Mouse (Mus musculus): ENCODE results near the gene Nrg4.

Gene Nrg4

GRCm38 (mm10) chr9:55326515-55327233 lies at the start of gene Nrg4, which contains the start of gene Tmem266:
TSS of gene Nrg4 (minus strand) at chr9:55326844.
TSS of gene Tmem266 (plus strand) at chr9:55326913.
- peak; percentile 14 for DNase-seq (ENCODE audit: low spot score)

GRCm38 (mm10) chr9:55371908-55372307 lies 45.3 kb upstream of the Nrg4 start:
- no peak for DNase-seq (ENCODE audit: low spot score)

DNA sequence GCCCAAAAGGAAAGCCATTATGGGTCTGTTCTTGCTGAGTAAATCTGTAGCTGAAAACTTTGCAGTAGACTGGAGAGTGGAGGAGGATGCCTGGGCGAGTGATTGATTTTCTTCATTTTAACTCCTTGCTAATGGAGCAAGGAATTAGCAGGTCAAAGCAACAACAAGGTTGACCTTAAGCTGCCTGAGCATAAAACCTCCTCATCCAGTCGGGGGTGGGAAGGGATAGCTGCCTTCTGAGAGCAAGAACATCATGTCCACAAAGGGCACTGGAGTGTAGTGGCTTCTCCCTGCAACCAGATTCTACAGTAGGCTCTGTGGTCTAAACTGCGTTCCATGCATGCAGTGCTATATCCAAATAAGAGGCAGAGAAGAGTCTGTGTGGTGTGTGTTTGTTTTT lies 41.4 kb upstream of the Nrg4 start:
- DNase-seq (ENCODE audit: low spot score), result no peak

GRCm38 (mm10) chr9:55363707-55364106 lies 37.1 kb upstream of the Nrg4 start:
- DNase-seq (ENCODE audit: low spot score), result no peak

GRCm38 (mm10) chr9:55361969-55362368 lies 35.3 kb upstream of the Nrg4 start:
- no peak for DNase-seq (ENCODE audit: low spot score)

DNA sequence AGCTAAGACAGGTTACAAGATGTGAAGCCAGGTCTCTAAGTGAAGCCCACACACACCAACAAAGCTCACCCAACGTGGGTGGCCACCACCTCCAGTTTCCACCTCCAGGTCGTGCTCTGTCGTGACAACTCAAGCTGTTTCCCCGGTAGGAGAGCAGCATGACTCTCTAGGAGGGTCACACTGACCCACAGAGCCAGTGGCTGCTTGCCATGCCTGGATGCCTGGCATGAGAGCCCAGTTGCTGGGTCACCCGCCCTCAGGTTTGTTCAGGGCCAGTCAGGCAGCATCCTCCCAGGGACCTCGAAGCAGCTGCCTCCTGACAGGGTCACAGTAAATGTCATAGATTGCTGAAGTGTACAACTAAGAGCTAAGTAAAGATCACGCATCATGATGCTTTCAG lies 34.2 kb upstream of the Nrg4 start:
- no peak for DNase-seq (ENCODE audit: low spot score)

DNA sequence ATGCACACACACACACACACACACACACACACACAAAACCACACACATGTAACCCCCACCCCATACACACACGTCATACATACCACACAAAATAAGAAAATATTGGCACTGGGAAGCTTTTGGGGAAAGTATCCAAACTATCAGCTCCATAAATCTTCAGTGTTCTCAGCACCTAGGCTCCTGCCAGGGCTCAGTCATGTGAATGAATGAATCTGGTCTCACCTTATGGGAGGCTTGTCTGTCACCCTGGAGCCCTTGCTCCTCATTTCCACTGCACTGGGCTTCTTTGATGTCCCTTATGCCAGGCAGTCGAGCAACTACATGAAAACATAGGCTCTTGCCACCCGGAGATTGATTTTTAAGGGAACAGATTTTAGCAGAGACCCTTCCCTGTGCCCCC lies 33.7 kb upstream of the Nrg4 start:
- no peak for DNase-seq (ENCODE audit: low spot score)

DNA sequence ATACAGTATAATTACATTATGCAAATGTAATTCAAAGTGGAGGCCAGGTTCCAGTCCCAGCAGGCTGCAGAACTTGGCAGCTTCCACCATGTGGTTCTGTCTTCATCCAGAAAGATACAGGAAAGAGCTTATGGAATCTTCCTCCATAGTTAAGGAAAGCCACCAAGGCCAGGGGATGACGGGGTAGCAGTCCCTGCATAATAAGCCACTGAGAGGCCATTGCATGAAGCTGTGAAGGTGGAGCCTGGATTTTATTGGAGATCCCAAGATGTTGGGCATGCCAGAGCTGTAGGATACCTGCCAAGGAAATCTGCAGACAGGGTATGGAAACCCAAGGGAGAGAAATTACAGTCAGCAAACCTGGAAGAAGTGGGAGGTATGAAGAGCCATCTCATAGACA lies 30.5 kb upstream of the Nrg4 start:
- DNase-seq (ENCODE audit: low spot score), result no peak

GRCm38 (mm10) chr9:55355270-55355834 lies 28.7 kb upstream of the Nrg4 start:
- DNase-seq (ENCODE audit: low spot score), result no peak

DNA sequence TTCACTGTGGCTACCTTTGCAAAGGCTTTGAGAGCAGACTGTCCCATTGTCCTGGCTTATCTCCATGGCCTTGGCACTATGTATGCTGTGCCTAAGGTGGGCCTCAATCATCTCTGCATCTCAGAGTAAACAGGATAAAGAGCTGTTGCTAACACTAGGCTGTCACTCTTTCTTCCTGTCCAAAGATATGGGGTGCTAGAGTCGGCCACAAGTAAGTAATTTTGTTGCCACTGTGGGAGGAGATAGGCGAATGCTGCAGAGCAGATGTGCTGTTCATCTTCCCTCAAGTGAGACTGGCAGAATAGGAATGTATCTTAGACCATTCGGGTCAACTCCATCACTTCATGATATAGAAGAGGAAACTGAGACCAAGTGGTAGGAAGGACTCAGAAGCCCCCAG lies 28.0 kb upstream of the Nrg4 start:
- no peak for DNase-seq (ENCODE audit: low spot score)

DNA sequence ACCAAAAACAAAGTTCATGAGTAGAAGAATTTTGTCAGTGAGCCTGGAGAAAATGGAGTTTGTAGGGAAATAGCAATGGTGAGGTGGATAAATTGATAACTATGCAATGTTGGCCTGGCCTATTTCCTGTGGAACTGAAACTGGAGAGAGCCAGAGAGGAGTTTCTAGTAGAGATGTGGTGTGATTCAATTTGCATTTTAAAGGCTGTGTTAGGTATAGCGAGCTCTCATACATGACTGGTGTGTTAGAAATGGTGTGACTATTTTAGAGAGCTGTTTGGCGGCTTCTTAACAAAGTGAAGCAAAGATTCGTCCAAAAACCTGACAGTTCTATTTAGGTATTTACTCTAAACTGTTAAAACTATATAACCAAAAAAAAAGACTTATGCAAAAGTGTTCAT lies 22.0 kb upstream of the Nrg4 start:
- DNase-seq (ENCODE audit: low spot score), result no peak

DNA sequence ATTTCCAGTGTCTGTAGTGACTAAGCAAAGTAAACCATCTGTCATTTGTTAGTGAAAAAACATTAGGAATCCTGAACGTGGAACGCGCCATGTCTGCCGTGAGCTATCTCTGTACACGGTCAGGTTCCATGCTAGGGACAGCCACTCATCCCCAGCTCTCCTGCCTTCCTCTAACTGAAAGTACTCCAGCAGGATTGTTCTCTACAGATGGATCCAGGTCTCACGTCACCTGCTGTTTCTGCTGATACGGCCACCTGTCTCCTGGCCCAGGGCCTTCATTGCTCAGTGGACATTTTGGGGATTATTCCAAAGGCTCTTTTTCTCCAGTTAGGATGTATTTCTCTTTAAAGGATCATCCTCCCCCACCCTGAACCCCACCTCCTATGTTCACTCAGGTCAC lies 18.7 kb upstream of the Nrg4 start:
- DNase-seq (ENCODE audit: low spot score), result no peak

- DNase-seq (ENCODE audit: low spot score), result no peak
Observed at GRCm38 (mm10) chr9:55344165-55344564, 17.5 kb upstream of the Nrg4 start.

- DNase-seq (ENCODE audit: low spot score), result no peak
Observed at GRCm38 (mm10) chr9:55332949-55333348, 6.3 kb upstream of the Nrg4 start.

GRCm38 (mm10) chr9:55332476-55332875 lies 5.8 kb upstream of the Nrg4 start:
- DNase-seq (ENCODE audit: low spot score), result no peak

DNA sequence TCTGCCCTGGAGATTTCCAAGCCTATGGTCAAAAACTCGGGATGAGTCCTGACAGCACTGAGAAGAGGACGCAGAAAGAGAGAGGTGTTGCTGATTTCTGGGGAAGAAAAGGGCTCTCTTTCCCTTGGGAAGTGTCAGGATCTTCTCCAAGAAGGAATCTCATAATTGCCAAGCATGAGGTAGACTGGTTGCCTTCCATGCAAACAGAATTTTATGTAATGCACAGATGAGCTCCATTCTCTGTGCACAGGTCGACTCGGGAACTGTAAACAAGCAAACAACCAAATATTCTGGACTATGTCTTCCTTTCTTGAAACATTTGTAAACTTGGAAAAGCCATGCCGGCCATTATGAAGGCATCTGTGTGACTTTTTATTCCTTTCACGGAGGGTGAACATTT lies 2.8 kb upstream of the Nrg4 start:
- DNase-seq (ENCODE audit: low spot score), result no peak

GRCm38 (mm10) chr9:55328151-55328918 lies 1.7 kb upstream of the Nrg4 start:
- DNase-seq (ENCODE audit: low spot score), result no peak

DNA sequence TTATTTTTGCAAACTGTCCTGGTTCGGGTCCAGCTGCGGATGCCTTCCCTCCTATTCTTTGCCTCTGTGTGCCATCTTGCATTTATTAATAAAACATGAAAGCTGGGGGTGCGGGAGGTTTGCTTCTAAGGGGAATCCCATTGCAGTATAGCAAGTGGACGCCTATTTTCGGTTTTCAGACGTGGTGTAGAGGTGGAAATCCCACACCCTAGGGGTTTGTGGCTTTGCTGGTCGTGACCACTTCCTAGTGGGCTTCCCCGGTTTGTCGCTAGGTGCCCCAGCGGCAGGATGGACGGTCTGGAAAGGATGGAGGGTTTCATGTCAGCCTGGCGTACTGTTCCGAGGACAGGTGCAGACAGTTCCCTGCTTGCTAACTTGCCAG lies 581 bp upstream of the Nrg4 start:
- no peak for DNase-seq (ENCODE audit: low spot score)

- no peak for DNase-seq (ENCODE audit: low spot score)
Observed at GRCm38 (mm10) chr9:55325564-55326514, 805 bp downstream of the Nrg4 start.

- DNase-seq (ENCODE audit: low spot score), result no peak
Observed at GRCm38 (mm10) chr9:55325061-55325460, 1.6 kb downstream of the Nrg4 start.

DNA sequence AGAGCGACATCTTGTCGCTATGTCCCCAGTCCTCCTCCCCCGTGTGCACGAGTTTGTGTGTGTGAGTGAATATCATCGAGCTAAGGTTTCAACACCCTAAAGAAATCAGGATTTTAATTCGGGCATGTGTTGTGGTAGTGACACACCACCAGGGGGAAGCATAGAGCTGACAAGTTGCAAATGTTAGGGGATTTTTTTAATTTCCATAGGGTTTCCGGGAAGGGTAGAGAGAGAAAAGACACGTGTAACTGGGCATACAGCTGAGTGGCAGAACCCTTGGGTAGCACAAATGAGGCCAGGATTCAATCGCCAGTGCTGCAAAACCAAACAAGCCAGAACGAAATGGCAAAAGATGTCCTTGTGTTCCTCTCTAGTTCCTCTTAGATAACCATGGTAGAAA lies 2.1 kb downstream of the Nrg4 start:
- no peak for DNase-seq (ENCODE audit: low spot score)

- DNase-seq (ENCODE audit: low spot score), result no peak
Observed at GRCm38 (mm10) chr9:55324085-55324484, 2.6 kb downstream of the Nrg4 start.

Measured in urinary bladder, postnatal 10 days (tissue).